Mouse (Mus musculus): ENCODE measurements around the gene Reep3. TPM values are rescaled to one million over a fixed set of nuclear protein-coding genes. Genes with fewer than 3 reads are reported as not detected.
"Not testable (repeated sequence)": the region's sequence is repeated elsewhere in the genome, so short reads cannot be mapped to it uniquely, and the experiment has no call there.

Gene Reep3
- total and polyA plus RNA-seq, 3 experiments = 0.01 TPM; not detected in 2

GRCm38 (mm10) chr10:67003743-67004526 lies 92.8 kb downstream of the Reep3 start:
- no peaks in the 10 kb centered on the region for H3K27me3 ChIP-seq (ENCODE audit: control insufficient read depth in 1 of 2, insufficient read depth in 2 of 2, low read length in 2 of 2)
- no peaks in the 10 kb centered on the region for H3K4me1 ChIP-seq (ENCODE audit: control insufficient read depth in 1 of 2, insufficient read depth in 2 of 2, low read length in 2 of 2)
- H3K9me3 ChIP-seq (replicated peaks; ENCODE audit: insufficient read depth, low read length) = no peaks in the 10 kb centered on the region
- no peak overlapping the region for H3K9ac ChIP-seq (ENCODE audit: control insufficient read depth, low read depth, low read length, poor library complexity, severe bottlenecking)
- H3K36me3 ChIP-seq (ENCODE audit: control insufficient read depth in 1 of 2, insufficient read depth in 2 of 2, low read length in 2 of 2) = no peaks in the 10 kb centered on the region
- no peaks in the 10 kb centered on the region for H3K79me2 ChIP-seq (ENCODE audit: control insufficient read depth, insufficient read depth, low read length, poor library complexity)
- DNase-seq (ENCODE audit: low read depth, low spot score) = no peak
- H3K27ac ChIP-seq (ENCODE audit: control insufficient read depth, low read depth, low read length) = no peak overlapping the region
- no peak overlapping the region for H3K4me3 ChIP-seq (ENCODE audit: control insufficient read depth in 1 of 2, insufficient read depth in 1 of 2, low read depth in 2 of 2, low read length in 2 of 2)
- no peak for TF ChIP-seq TAL1 (IDR thresholded peaks at IDR 0.05; ENCODE audit: low read length)
- no peak for TF ChIP-seq MYB (IDR thresholded peaks at IDR 0.05; ENCODE audit: low read depth, low read length)
- no peak for TF ChIP-seq CHD2 (IDR thresholded peaks at IDR 0.05; ENCODE audit: low read length)
- no peak for TF ChIP-seq POLR2AphosphoS2 (IDR thresholded peaks at IDR 0.05; ENCODE audit: low read length)
- TF ChIP-seq CTCF (IDR thresholded peaks at IDR 0.05 in 2 of 3, conservative IDR thresholded peaks at IDR 0.05 in 1 of 3; ENCODE audit: control insufficient read depth in 1 of 3, insufficient read depth in 1 of 3, low read depth in 2 of 3, low read length in 3 of 3, poor library complexity in 1 of 3, severe bottlenecking in 1 of 3) = no peak

DNA sequence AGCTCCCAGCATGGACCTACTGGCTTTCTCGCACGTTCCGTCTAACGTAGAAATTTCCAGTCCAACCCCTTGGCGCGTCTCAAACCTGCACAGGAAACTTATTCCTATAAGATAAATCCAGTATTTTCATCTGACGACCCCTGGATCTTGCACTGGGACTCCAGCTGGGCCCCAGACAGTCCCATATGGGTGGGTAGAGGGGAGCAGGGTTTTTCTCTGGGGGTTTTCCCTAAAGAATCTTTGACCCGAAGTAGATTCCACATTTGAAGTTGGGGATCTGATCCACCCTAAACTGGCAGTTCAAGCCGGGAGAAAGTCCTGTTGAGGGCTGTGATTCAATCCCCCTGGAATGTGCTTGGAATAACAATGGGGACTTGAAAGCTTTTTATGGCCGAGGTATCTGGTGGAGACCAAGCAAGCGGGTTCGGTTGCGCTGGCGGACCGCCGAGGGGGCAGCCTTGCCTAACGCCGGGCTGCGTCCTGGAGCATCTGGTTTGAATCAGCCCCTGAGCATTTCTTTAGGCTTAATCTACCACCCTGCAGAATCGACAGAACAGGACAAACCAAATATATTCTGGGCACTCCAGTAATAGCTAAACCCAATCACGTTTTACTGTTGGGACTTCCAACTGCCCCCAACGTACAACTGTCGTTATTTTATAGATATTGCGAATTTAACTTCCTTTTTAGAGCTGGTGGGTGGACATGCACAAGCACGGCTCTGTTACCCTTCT lies 93.6 kb downstream of the Reep3 start:
- no peak for TF ChIP-seq KAT2A (conservative IDR thresholded peaks at IDR 0.05; ENCODE audit: low read depth, low read length)
- no peaks in the 10 kb centered on the region for H3K9me3 ChIP-seq (replicated peaks; ENCODE audit: insufficient read depth, low read length)
- no peak overlapping the region for H3K4me3 ChIP-seq (ENCODE audit: control insufficient read depth in 1 of 2, insufficient read depth in 1 of 2, low read depth in 2 of 2, low read length in 2 of 2)
- H3K9ac ChIP-seq (ENCODE audit: control insufficient read depth, low read depth, low read length, poor library complexity, severe bottlenecking) = no peak overlapping the region
- H3K4me1 ChIP-seq (ENCODE audit: control insufficient read depth in 1 of 2, insufficient read depth in 2 of 2, low read length in 2 of 2) = no peaks in the 10 kb centered on the region
- no peak for DNase-seq (ENCODE audit: low read depth, low spot score)
- H3K27me3 ChIP-seq (ENCODE audit: control insufficient read depth in 1 of 2, insufficient read depth in 2 of 2, low read length in 2 of 2) = no peaks in the 10 kb centered on the region
- H3K27ac ChIP-seq (ENCODE audit: control insufficient read depth, low read depth, low read length) = no peak overlapping the region
- H3K36me3 ChIP-seq (ENCODE audit: control insufficient read depth in 1 of 2, insufficient read depth in 2 of 2, low read length in 2 of 2) = no peaks in the 10 kb centered on the region
- H3K79me2 ChIP-seq (ENCODE audit: control insufficient read depth, insufficient read depth, low read length, poor library complexity) = no peaks in the 10 kb centered on the region

GRCm38 (mm10) chr10:67002207-67003008 lies 94.3 kb downstream of the Reep3 start:
- Histone ChIP-seq H3K27me3 (ENCODE audit: control insufficient read depth in 1 of 2, insufficient read depth in 2 of 2, low read length in 2 of 2) (no peaks in the 10 kb centered on the region), H3K9ac (ENCODE audit: control insufficient read depth, low read depth, low read length, poor library complexity, severe bottlenecking) (no peak overlapping the region), H3K4me3 (ENCODE audit: control insufficient read depth in 1 of 2, insufficient read depth in 1 of 2, low read depth in 2 of 2, low read length in 2 of 2) (no peak overlapping the region), H3K36me3 (ENCODE audit: control insufficient read depth in 1 of 2, insufficient read depth in 2 of 2, low read length in 2 of 2) (no peaks in the 10 kb centered on the region), H3K79me2 (ENCODE audit: control insufficient read depth, insufficient read depth, low read length, poor library complexity) (no peaks in the 10 kb centered on the region), H3K27ac (ENCODE audit: control insufficient read depth, low read depth, low read length) (no peak overlapping the region), H3K4me1 (ENCODE audit: control insufficient read depth in 1 of 2, insufficient read depth in 2 of 2, low read length in 2 of 2) (no peaks in the 10 kb centered on the region), H3K9me3 (replicated peaks; ENCODE audit: insufficient read depth, low read length) (no peaks in the 10 kb centered on the region)
- no peak for DNase-seq (ENCODE audit: low read depth, low spot score)
- no peak for TF ChIP-seq SMC3 (IDR thresholded peaks at IDR 0.05; ENCODE audit: low read depth, low read length)
- TF ChIP-seq USF2 (IDR thresholded peaks at IDR 0.05; ENCODE audit: borderline replicate concordance in 1 of 2, insufficient read depth in 1 of 2, low read depth in 1 of 2, low read length in 2 of 2) = no peak
- TF ChIP-seq BHLHE40 (IDR thresholded peaks at IDR 0.05; ENCODE audit: borderline replicate concordance, low read depth, low read length) = no peak
- no peak for TF ChIP-seq MXI1 (IDR thresholded peaks at IDR 0.05; ENCODE audit: low read depth, low read length)
- no peak for TF ChIP-seq HCFC1 (IDR thresholded peaks at IDR 0.05; ENCODE audit: low read depth, low read length)
- no peak for TF ChIP-seq KAT2A (conservative IDR thresholded peaks at IDR 0.05; ENCODE audit: low read depth, low read length)

- DNase-seq (ENCODE audit: low read depth, low spot score); H3K27me3 ChIP-seq (ENCODE audit: control insufficient read depth in 1 of 2, insufficient read depth in 2 of 2, low read length in 2 of 2); H3K9ac ChIP-seq (ENCODE audit: control insufficient read depth, low read depth, low read length, poor library complexity, severe bottlenecking); H3K36me3 ChIP-seq (ENCODE audit: control insufficient read depth in 1 of 2, insufficient read depth in 2 of 2, low read length in 2 of 2); H3K4me3 ChIP-seq (ENCODE audit: control insufficient read depth in 1 of 2, insufficient read depth in 1 of 2, low read depth in 2 of 2, low read length in 2 of 2); H3K79me2 ChIP-seq (ENCODE audit: control insufficient read depth, insufficient read depth, low read length, poor library complexity); H3K27ac ChIP-seq (ENCODE audit: control insufficient read depth, low read depth, low read length); H3K9me3 ChIP-seq (replicated peaks; ENCODE audit: insufficient read depth, low read length); H3K4me1 ChIP-seq (ENCODE audit: control insufficient read depth in 1 of 2, insufficient read depth in 2 of 2, low read length in 2 of 2): not testable (repeated sequence)
These were observed 95.7 kb downstream of the Reep3 start for GRCm38 (mm10) chr10:67000958-67001615.
